Mouse (Mus musculus) large intestine, adult 2 months (tissue): ENCODE measurements around the gene Fkbp4. TPM values are rescaled to one million over a fixed set of nuclear protein-coding genes. Genes with fewer than 3 reads are reported as not detected.
"Not testable (repeated sequence)": the region's sequence is repeated elsewhere in the genome, so short reads cannot be mapped to it uniquely, and the experiment has no call there.

ENCODE experiments used
- DNase-seq: peaks from one replicate; pipeline ENCODE4 v3.0.0-alpha.2; 2012; ENCODE audit warnings: low read depth, low spot score
- WGBS: fragments of 180-500 bp; shearing (Covaris S2); methylation state at CpG from one replicate; pipeline ENCODE4 v1.1.7; 2018; 5-methylcytosine and 5-hydroxymethylcytosine counted together
- polyA plus RNA-seq: library from polyadenylated mRNA; depleted of rRNA; stranded (reverse); fragments of >200 nt; gene quantifications from 2 replicates; pipeline ENCODE4 v1.2.3, GENCODE M21; 2012; rRNA removed

Gene Fkbp4
- polyA plus RNA-seq, 1 experiment, result 189 TPM

GRCm38 (mm10) chr6:128404708-128405107 lies 33.8 kb downstream of the Fkbp4 start:
- no peak for DNase-seq
- 53% methylated on average over 5 of the region's 5 CpGs for WGBS

- DNase-seq, result no peak
- 14% methylated on average over 21 of the region's 21 CpGs for WGBS
These were observed 38.9 kb downstream of the Fkbp4 start for GRCm38 (mm10) chr6:128399421-128400185.

- DNase-seq, result no peak
- 79% methylated on average over 3 of the region's 3 CpGs for WGBS
These were observed 39.5 kb downstream of the Fkbp4 start, which contains the start of gene Nrip2 for GRCm38 (mm10) chr6:128398996-128399395. TSS of gene Nrip2 (plus strand) at chr6:128399296.

- DNase-seq, result no peak
- 60% methylated on average over 7 of the region's 7 CpGs for WGBS
These were observed 40.8 kb downstream of the Fkbp4 start for GRCm38 (mm10) chr6:128397574-128398261.

- no peak for DNase-seq
- WGBS, result 12% methylated on average over 1 of the region's 1 CpGs
These were observed 47.8 kb downstream of the Fkbp4 start for GRCm38 (mm10) chr6:128390683-128391082.

GRCm38 (mm10) chr6:128389185-128389584 lies 49.3 kb downstream of the Fkbp4 start:
- WGBS, result 32% methylated on average over 1 of the region's 1 CpGs

GRCm38 (mm10) chr6:128385026-128385425 lies 53.5 kb downstream of the Fkbp4 start:
- WGBS, result 34% methylated on average over 1 of the region's 1 CpGs
- no peak for DNase-seq

More at GRCm38 (mm10) chr6:128389185-128389584, 49.3 kb downstream of the Fkbp4 start:
- no peak for DNase-seq

GRCm38 (mm10) chr6:128383752-128384151 lies 54.7 kb downstream of the Fkbp4 start:
- DNase-seq, result no peak
- WGBS, result 73% methylated on average over 7 of the region's 7 CpGs

- DNase-seq, result no peak
- 53% methylated on average over 3 of the region's 3 CpGs for whole genome bisulfite sequencing
These were observed 57.2 kb downstream of the Fkbp4 start for GRCm38 (mm10) chr6:128381254-128381653.

- not testable (repeated sequence) for DNase-seq
- WGBS, result 69% methylated on average over 1 of the region's 1 CpGs
These were observed 57.8 kb downstream of the Fkbp4 start for GRCm38 (mm10) chr6:128380594-128381167.

Other genes starting within 250 kb of the Fkbp4 start
- 0.77 and 0.84 TPM in 2 replicates for gene Tead4, start 137.9 kb downstream of the Fkbp4 start, polyA plus RNA-seq
- gene Tulp3, start 82.8 kb downstream of the Fkbp4 start, polyA plus RNA-seq, result 4.0 and 4.7 TPM in 2 replicates
- 16.7 and 21.3 TPM in 2 replicates for gene Rhno1, start 75.8 kb downstream of the Fkbp4 start, polyA plus RNA-seq
- 24.8 and 30.4 TPM in 2 replicates for gene Foxm1, start 75.7 kb downstream of the Fkbp4 start, polyA plus RNA-seq
- 0.06 and 0.22 TPM in 2 replicates for gene Tex52, start 63.2 kb downstream of the Fkbp4 start, polyA plus RNA-seq
- gene Gm44596, start 63.2 kb downstream of the Fkbp4 start, polyA plus RNA-seq, result not detected in 2 replicates
- 0.51 and 0.69 TPM in 2 replicates for gene Nrip2, start 39.4 kb downstream of the Fkbp4 start, polyA plus RNA-seq
- gene Itfg2, start 13.7 kb downstream of the Fkbp4 start, polyA plus RNA-seq, result 18.7 and 19.3 TPM in 2 replicates
- 0.02 and 0.15 TPM in 2 replicates for gene Pzp, start 88.0 kb upstream of the Fkbp4 start, polyA plus RNA-seq
- gene A2ml1, start 142.9 kb upstream of the Fkbp4 start, polyA plus RNA-seq, result 0.24 and 0.71 TPM in 2 replicates
- gene Klrb1a, start 184.9 kb upstream of the Fkbp4 start, polyA plus RNA-seq, result 0.30 and 0.41 TPM in 2 replicates
- gene Clec2h, start 223.7 kb upstream of the Fkbp4 start, polyA plus RNA-seq, result 252 and 368 TPM in 2 replicates